Mouse (Mus musculus) E14TG2a.4 (cell line): ENCODE measurements at regions not wholly inside any gene's neighbourhood (a gene's known extent, or its start where the extent isn't known, plus 50 kb on each side); places are given as distances from the start of the nearest gene placed in this dataset.

ENCODE experiments used
- CTCF ChIP-seq: conservative IDR thresholded peaks from 2 replicates; pipeline ENCODE4 v1.5.1; 2014; ENCODE audit warnings: low read length
- NANOG ChIP-seq: IDR thresholded peaks from 2 replicates; pipeline ENCODE4 v1.6.1; 2014; ENCODE audit warnings: borderline replicate concordance, low read length, mixed read lengths

DNA sequence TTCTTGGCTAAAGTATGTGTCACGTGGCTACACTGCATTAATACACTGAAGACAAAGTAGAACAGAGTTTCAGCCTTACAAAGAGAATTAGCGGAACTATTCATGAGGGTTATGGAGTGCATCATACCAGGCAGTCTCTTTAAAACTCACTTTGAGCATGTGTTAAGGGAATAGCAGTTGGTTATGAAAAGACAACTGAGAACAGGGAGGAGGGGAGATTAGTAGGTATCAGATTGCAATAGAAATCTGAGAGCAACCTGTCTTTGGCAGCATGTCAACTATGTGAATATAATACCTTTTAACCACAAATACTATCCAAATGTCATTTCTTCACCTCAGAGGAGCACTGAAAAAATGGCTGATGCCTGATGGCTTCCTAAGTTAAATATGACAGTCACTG is 1182.2 kb upstream of the Map3k7 start:
- TF ChIP-seq CTCF, result no peak
- TF ChIP-seq NANOG, result no peak
